Mouse (Mus musculus) liver, embryonic 14.5 days (tissue): ENCODE measurements around the gene Gclm.

ENCODE experiments used
- CTCF ChIP-seq: IDR thresholded peaks from 2 replicates; pipeline ENCODE4 v1.5.1; 2016; ENCODE audit warnings: antibody characterized with exemption, low read depth, control low read depth
- EP300 ChIP-seq: IDR thresholded peaks from 2 replicates; pipeline ENCODE4 v1.6.1; 2016; ENCODE audit warnings: antibody characterized with exemption, low read depth

DNA sequence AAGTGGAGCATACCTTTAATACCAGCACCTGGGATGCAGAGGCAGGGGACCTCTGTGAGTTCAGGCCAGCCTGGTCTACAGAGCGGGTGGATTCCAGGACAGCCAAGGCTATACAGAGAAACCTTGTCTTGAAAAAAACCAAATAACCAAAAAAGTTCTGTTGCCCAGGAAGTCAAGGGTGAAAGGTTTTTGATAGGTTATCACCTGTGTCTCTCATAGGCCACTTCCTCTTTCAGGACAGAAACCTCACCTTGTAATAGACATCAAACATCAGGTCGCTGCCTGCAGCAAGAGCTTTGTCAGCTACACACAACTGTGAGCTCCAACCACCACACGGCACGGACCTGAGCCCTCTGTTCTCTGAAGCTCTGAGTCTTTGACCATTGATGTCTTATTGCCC, 59.2 kb downstream of the Gclm start:
- TF ChIP-seq EP300 (no peak), CTCF (no peak)
